Mouse (Mus musculus): Measurements from ENCODE around the gene Kcne1. TPM values are rescaled to one million over a fixed set of nuclear protein-coding genes. Genes with fewer than 3 reads are reported as not detected.

The Kcne1 gene
- polyA plus RNA-seq, 1 experiment from 2014 or later = 0.23 TPM

DNA sequence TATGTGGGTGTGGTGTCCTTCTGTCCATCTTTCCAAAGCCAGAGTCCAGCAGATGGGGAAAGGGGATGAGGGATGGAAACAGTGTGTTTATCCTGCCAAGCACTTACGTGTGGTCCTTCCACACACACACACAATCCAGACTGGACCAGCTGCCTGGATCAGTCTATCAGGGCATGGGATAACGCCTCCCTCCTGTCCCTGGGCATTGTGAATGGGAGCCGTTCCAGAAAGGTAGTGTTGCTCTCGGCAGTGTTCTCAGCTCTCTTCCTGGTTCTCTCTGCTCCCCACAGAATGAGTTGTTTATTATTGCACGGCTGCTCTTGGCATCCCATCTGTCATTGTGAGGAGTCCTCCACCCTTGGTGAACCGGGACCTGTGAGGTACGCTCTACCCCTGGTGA lies 1.4 kb upstream of the Kcne1 start:
- no peaks in the 10 kb centered on the region for H3K27me3 ChIP-seq (ENCODE audit: control insufficient read depth, insufficient read depth, low read length)

DNA sequence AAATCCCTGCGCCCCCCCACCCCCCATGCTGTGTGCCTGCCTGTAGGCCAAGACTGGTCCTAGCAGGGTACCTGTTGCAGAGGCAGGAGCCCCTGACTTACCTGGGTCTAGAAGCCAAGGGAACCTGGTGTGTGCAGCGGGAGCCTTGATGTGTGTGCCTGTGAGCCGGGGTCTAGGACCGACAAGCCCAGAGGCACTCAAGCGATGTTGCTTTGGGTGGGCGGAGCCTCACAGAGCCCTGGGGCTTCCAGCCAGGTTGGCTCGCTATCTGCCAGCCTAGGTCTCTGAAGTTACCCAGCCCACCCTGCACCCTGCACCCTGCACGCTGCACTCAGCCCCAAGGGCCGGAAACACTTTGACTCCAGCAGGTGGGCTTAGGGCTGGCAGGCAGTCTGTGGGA lies 534 bp downstream of the Kcne1 start:
- ATAC-seq (ENCODE audit: low FRiP score) = no peak; the same call in 1 of the 2 replicates
- Histone ChIP-seq H3K4me2 (replicated peaks) (no peak overlapping the region), H3K4me1 (replicated peaks; ENCODE audit: control insufficient read depth, insufficient read depth, low read length) (peaks cover 12% of the 10 kb centered on the region), H3K27me3 (ENCODE audit: control insufficient read depth, insufficient read depth, low read length) (no peaks in the 10 kb centered on the region), H3K27ac (no peak overlapping the region), H3K36me3 (replicated peaks; ENCODE audit: control insufficient read depth, insufficient read depth) (no peaks in the 10 kb centered on the region), H3K9ac (no peak overlapping the region), H3K4me3 (replicated peaks; ENCODE audit: low read length) (no peak overlapping the region), H3K9me3 (ENCODE audit: control insufficient read depth, low read length) (no peaks in the 10 kb centered on the region)
- 24% methylated on average over 9 of the region's 9 CpGs for WGBS
- no peak for DNase-seq (ENCODE audit: low spot score)

More for the DNA sequence above, 1.4 kb upstream of the Kcne1 start:
- WGBS = 67% methylated on average over 7 of the region's 7 CpGs
- no peak for DNase-seq (ENCODE audit: low spot score)
- H3K4me2 ChIP-seq (replicated peaks) = no peak overlapping the region
- no peak for ATAC-seq (ENCODE audit: low FRiP score)
- no peaks in the 10 kb centered on the region for H3K9me3 ChIP-seq (ENCODE audit: control insufficient read depth, low read length)
- no peak overlapping the region for H3K9ac ChIP-seq
- peaks cover 12% of the 10 kb centered on the region for H3K4me1 ChIP-seq (replicated peaks; ENCODE audit: control insufficient read depth, insufficient read depth, low read length)
- H3K27ac ChIP-seq = no peak overlapping the region
- no peaks in the 10 kb centered on the region for H3K36me3 ChIP-seq (replicated peaks; ENCODE audit: control insufficient read depth, insufficient read depth)
- H3K4me3 ChIP-seq (replicated peaks; ENCODE audit: low read length) = no peak overlapping the region

DNA sequence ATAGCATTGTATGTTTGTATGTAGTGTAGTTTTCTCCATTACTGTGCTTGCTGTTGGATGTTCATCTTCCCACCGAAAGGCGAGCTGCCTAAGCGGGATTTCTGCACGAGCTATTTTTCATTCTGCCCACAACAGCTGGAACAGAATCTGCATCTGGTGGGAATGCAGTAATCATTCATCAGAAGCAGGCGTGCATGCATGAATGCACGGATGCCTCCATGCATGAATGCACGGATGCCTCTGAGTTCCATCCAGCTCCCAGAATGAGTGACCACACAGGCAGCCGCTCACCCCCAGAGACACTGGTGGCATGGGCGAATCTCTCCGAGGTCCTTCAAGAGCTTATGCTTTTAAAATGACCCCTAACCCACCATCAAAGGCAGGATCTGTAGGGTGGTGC lies 1.7 kb downstream of the Kcne1 start:
- Histone ChIP-seq H3K27ac (no peak overlapping the region), H3K9ac (no peak overlapping the region), H3K27me3 (ENCODE audit: control insufficient read depth, insufficient read depth, low read length) (no peaks in the 10 kb centered on the region), H3K36me3 (replicated peaks; ENCODE audit: control insufficient read depth, insufficient read depth) (no peaks in the 10 kb centered on the region), H3K4me1 (replicated peaks; ENCODE audit: control insufficient read depth, insufficient read depth, low read length) (peaks cover 12% of the 10 kb centered on the region), H3K4me3 (replicated peaks; ENCODE audit: low read length) (no peak overlapping the region), H3K4me2 (replicated peaks) (no peak overlapping the region), H3K9me3 (ENCODE audit: control insufficient read depth, low read length) (no peaks in the 10 kb centered on the region)
- ATAC-seq (ENCODE audit: low FRiP score) = no peak
- 17% methylated on average over 10 of the region's 10 CpGs for WGBS
- DNase-seq (ENCODE audit: low spot score) = peak; percentile 34

DNA sequence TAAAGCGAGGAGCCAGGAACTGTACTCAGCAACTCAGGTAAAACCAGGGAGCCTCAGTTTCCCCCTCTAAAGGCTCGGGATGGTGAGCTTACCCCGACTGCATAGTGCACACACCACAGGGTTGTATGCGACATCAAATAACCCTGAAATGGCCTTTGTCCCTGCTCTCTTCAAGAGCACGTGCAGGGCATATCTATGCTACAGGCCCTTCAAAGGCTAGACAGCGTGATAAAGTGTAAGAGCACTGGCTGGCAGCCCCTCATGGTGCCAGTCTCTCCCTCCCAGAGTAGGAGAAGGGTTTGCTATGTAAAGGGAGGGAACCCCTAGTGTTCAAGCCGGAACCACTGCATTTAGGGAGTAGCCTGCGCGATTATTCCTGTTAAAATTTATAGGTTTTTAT lies 2.2 kb downstream of the Kcne1 start:
- no peaks in the 10 kb centered on the region for H3K9me3 ChIP-seq (ENCODE audit: control insufficient read depth, low read length)
- no peaks in the 10 kb centered on the region for H3K36me3 ChIP-seq (replicated peaks; ENCODE audit: control insufficient read depth, insufficient read depth)
- H3K27me3 ChIP-seq (ENCODE audit: control insufficient read depth, insufficient read depth, low read length) = no peaks in the 10 kb centered on the region
- no peak overlapping the region for H3K27ac ChIP-seq
- ATAC-seq (ENCODE audit: low FRiP score) = no peak
- H3K4me2 ChIP-seq (replicated peaks) = no peak overlapping the region
- DNase-seq (ENCODE audit: low spot score) = no peak
- H3K4me1 ChIP-seq (replicated peaks; ENCODE audit: control insufficient read depth, insufficient read depth, low read length) = peaks cover 12% of the 10 kb centered on the region
- no peak overlapping the region for H3K4me3 ChIP-seq (replicated peaks; ENCODE audit: low read length)
- WGBS = 44% methylated on average over 9 of the region's 9 CpGs
- H3K9ac ChIP-seq = no peak overlapping the region

DNA sequence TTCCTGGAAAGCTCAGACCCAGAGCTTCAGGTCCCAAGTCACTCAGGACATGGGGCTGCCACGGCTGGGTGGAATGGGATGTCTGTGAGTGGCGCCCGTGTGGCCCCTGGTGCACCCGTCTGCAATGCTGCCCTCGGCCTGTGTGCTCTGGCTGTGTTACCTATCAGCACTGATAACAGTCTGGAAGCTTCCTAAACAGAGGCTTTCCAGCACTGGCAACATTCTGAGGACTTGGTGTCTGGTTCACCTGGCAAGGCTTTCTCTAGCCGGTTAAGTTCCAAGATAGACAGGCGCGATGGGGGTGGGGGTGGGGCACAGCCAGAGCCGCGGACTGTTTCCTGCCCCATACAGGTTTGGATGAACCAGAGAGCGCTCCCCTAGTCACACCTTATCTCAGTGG lies 3.3 kb downstream of the Kcne1 start:
- H3K4me1 ChIP-seq (replicated peaks; ENCODE audit: control insufficient read depth, insufficient read depth, low read length) = peaks cover 12% of the 10 kb centered on the region
- WGBS = 71% methylated on average over 11 of the region's 11 CpGs
- ATAC-seq (ENCODE audit: low FRiP score) = no peak
- H3K9me3 ChIP-seq (ENCODE audit: control insufficient read depth, low read length) = no peaks in the 10 kb centered on the region
- H3K4me2 ChIP-seq (replicated peaks) = no peak overlapping the region
- H3K27ac ChIP-seq = no peak overlapping the region
- no peak for DNase-seq (ENCODE audit: low spot score)
- H3K36me3 ChIP-seq (replicated peaks; ENCODE audit: control insufficient read depth, insufficient read depth) = no peaks in the 10 kb centered on the region
- H3K27me3 ChIP-seq (ENCODE audit: control insufficient read depth, insufficient read depth, low read length) = no peaks in the 10 kb centered on the region
- H3K9ac ChIP-seq = no peak overlapping the region
- no peak overlapping the region for H3K4me3 ChIP-seq (replicated peaks; ENCODE audit: low read length)

DNA sequence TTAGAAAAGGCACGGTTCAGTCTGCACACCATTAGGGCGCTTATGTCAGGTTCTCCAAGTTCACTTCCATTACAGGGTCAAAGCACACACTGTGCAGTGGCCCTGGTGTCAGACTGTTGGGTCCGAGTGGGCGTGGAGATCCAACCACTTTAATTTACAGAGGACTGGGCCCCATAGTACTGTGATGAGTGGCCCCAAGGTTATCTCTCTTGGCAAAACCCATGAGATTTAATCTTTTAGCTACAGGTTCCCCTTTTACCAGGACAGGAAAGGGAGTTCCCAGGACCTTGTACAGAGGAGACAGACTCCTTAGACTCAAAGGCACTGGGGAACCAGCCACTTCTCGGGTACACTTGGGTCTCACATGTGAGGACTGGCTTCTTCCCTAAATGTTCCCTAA lies 3.9 kb downstream of the Kcne1 start:
- DNase-seq (ENCODE audit: low spot score) (no peak), ATAC-seq (ENCODE audit: low FRiP score) (no peak)
- H3K27me3 ChIP-seq (ENCODE audit: control insufficient read depth, insufficient read depth, low read length) = no peaks in the 10 kb centered on the region
- no peaks in the 10 kb centered on the region for H3K9me3 ChIP-seq (ENCODE audit: control insufficient read depth, low read length)
- no peak overlapping the region for H3K4me2 ChIP-seq (replicated peaks)
- no peak overlapping the region for H3K27ac ChIP-seq
- H3K36me3 ChIP-seq (replicated peaks; ENCODE audit: control insufficient read depth, insufficient read depth) = no peaks in the 10 kb centered on the region
- no peak overlapping the region for H3K4me3 ChIP-seq (replicated peaks; ENCODE audit: low read length)
- peaks cover 12% of the 10 kb centered on the region for H3K4me1 ChIP-seq (replicated peaks; ENCODE audit: control insufficient read depth, insufficient read depth, low read length)
- H3K9ac ChIP-seq = no peak overlapping the region
- 82% methylated on average over 5 of the region's 5 CpGs for WGBS

DNA sequence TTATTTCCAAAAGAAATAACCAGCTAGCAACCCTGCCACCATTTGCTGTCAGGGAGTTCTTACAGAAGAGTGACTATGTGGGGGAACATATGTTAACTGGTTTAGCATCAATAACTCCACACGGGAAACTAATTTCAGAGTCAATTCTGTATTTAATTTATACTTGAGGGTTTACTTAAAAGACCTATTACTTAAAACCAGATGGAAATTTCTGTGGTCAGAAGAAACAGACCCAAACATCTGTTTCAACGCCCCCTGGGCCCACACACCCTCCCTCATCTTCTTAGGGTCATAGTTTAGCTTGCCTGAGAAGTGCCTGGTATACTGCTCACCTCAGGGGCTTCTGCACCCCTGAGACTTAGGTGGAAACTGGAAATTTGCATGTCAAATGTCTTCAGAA lies 5.4 kb downstream of the Kcne1 start:
- Histone ChIP-seq H3K9ac (no peak overlapping the region), H3K4me2 (replicated peaks) (no peak overlapping the region), H3K27me3 (ENCODE audit: control insufficient read depth, insufficient read depth, low read length) (no peaks in the 10 kb centered on the region), H3K27ac (no peak overlapping the region), H3K36me3 (replicated peaks; ENCODE audit: control insufficient read depth, insufficient read depth) (no peaks in the 10 kb centered on the region), H3K4me1 (replicated peaks; ENCODE audit: control insufficient read depth, insufficient read depth, low read length) (peaks cover 12% of the 10 kb centered on the region), H3K4me3 (replicated peaks; ENCODE audit: low read length) (no peak overlapping the region), H3K9me3 (ENCODE audit: control insufficient read depth, low read length) (no peaks in the 10 kb centered on the region)
- ATAC-seq (ENCODE audit: low FRiP score) = no peak
- DNase-seq (ENCODE audit: low spot score) = no peak
- 71% methylated on average over 2 of the region's 2 CpGs for WGBS

DNA sequence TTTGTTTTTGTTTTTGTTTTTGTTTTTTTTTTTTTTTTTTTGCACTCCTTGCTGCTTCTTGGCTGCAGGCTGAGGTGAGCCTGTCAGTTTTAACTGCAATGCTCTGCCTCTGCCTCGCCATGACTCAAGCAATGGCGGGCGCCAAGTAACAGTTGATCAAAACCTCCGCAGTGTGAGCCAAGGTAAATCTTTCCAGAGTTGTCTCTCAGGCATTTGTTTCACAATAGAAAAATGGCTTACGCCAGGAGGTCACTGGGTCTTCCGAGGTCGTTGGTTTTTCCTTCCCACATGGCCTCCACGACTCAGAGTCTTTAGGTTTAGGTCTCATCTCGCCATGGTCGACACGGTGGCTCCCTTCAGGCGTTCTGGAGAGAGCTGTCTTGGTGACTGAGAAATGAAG lies 6.0 kb downstream of the Kcne1 start:
- ATAC-seq (ENCODE audit: low FRiP score) (no peak), DNase-seq (ENCODE audit: low spot score) (no peak)
- H3K27me3 ChIP-seq (ENCODE audit: control insufficient read depth, insufficient read depth, low read length) = no peaks in the 10 kb centered on the region
- H3K9ac ChIP-seq = no peak overlapping the region
- no peak overlapping the region for H3K27ac ChIP-seq
- H3K4me1 ChIP-seq (replicated peaks; ENCODE audit: control insufficient read depth, insufficient read depth, low read length) = peaks cover 12% of the 10 kb centered on the region
- WGBS = 86% methylated on average over 12 of the region's 12 CpGs
- H3K9me3 ChIP-seq (ENCODE audit: control insufficient read depth, low read length) = no peaks in the 10 kb centered on the region
- no peaks in the 10 kb centered on the region for H3K36me3 ChIP-seq (replicated peaks; ENCODE audit: control insufficient read depth, insufficient read depth)
- no peak overlapping the region for H3K4me3 ChIP-seq (replicated peaks; ENCODE audit: low read length)
- no peak overlapping the region for H3K4me2 ChIP-seq (replicated peaks)

DNA sequence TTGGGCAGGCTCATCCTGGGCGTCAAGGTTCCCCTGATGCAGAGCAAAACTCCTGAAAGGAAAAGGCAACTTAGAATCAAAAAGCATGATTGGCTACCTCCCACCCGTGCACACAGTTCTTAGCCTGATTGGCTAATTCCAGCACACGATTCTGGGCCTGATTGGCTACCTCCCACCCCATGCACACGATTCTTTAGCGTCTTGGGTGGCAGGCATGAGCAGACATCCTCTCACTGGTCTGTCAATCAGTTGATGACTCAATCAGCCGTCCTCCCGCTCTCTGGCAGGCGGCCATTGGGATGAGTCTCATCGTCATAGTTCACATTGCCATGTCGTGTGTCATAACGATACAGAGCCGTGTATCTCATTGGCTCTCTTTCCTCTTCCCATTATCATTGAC lies 10.3 kb downstream of the Kcne1 start:
- Histone ChIP-seq H3K27me3 (ENCODE audit: control insufficient read depth, insufficient read depth, low read length) (no peaks in the 10 kb centered on the region), H3K36me3 (replicated peaks; ENCODE audit: control insufficient read depth, insufficient read depth) (no peaks in the 10 kb centered on the region), H3K4me2 (replicated peaks) (no peak overlapping the region), H3K27ac (no peak overlapping the region), H3K4me3 (replicated peaks; ENCODE audit: low read length) (no peak overlapping the region), H3K9ac (no peak overlapping the region), H3K9me3 (ENCODE audit: control insufficient read depth, low read length) (no peaks in the 10 kb centered on the region), H3K4me1 (replicated peaks; ENCODE audit: control insufficient read depth, insufficient read depth, low read length) (no peaks in the 10 kb centered on the region)
- ATAC-seq (ENCODE audit: low FRiP score) (peak; percentile 65; the same call in 1 of the 2 replicates), DNase-seq (ENCODE audit: low spot score) (peak; percentile 64)
- WGBS = 55% methylated on average over 12 of the region's 12 CpGs

DNA sequence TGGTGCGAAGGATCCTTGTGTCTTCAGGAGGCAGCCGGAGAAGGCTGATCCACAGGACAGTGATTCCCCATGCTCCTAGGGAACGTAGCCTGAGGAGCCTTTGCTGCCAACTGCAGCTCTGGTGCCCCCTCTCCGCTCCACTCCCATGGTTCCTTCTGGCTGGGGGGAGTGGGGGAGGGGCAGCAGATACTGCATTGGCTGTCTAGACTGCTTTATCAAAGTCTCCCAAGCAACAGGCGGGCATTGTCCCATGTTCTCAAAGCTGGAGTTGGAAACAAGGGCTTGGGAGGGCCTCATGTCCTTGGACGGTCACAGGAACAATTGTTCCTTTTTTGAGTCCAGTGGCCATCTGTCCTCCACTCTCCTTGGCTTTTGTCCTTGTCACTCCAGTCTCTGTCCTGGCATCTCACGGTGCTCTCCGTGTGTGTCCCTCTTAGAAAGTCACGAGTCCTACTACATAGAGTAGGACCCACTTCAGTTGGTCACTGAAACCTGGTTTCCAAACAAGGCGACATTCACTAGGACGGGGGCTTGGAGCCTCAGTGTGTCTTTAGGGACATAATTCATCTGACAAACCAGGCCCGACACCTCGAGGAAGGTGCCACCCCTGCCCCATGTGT lies 12.9 kb downstream of the Kcne1 start:
- 35% methylated on average over 13 of the region's 13 CpGs for WGBS
- DNase-seq (ENCODE audit: low spot score) (peak; percentile 33), ATAC-seq (ENCODE audit: low FRiP score) (peak; percentile 51; the same call in 1 of the 2 replicates)
- Histone ChIP-seq H3K4me3 (replicated peaks; ENCODE audit: low read length) (no peak overlapping the region), H3K4me2 (replicated peaks) (no peak overlapping the region), H3K9me3 (ENCODE audit: control insufficient read depth, low read length) (no peaks in the 10 kb centered on the region), H3K9ac (no peak overlapping the region), H3K4me1 (replicated peaks; ENCODE audit: control insufficient read depth, insufficient read depth, low read length) (no peaks in the 10 kb centered on the region), H3K27me3 (ENCODE audit: control insufficient read depth, insufficient read depth, low read length) (no peaks in the 10 kb centered on the region), H3K36me3 (replicated peaks; ENCODE audit: control insufficient read depth, insufficient read depth) (no peaks in the 10 kb centered on the region), H3K27ac (no peak overlapping the region)
